Mouse (Mus musculus) spleen, adult 12 weeks (tissue): ENCODE results near the gene Cd151.

Experiments
- DNase-seq: peaks from one replicate; pipeline ENCODE4 v3.0.0; 2022; ENCODE audit warnings: low spot score

Gene Cd151

DNA sequence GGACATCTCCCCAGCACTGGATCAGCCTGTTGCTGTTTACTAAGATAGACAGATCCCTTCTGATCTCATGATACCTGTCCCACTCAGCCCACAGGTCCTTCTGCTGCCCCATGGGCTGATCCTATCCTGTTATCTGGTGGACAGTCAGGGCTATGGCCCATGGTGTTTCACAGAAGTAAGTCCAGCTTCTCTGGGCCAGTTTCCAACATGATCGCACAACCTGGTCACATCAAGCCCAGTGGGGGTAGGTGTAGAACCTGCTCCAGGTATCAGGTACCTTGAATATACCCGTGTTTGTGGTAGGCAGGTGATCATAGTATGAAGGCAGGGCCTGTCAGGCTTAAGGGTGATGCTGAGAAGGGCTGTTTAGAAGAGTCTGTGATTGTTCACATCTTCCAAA is 28.2 kb downstream of the Cd151 start:
- DNase-seq: no peak

GRCm38 (mm10) chr7:141495940-141496339 is 28.7 kb downstream of the Cd151 start:
- no peak for DNase-seq

GRCm38 (mm10) chr7:141497600-141497999 is 30.4 kb downstream of the Cd151 start:
- DNase-seq: no peak

- no peak for DNase-seq
Observed at GRCm38 (mm10) chr7:141501820-141502555, 34.8 kb downstream of the Cd151 start.

GRCm38 (mm10) chr7:141502556-141502905 is 35.3 kb downstream of the Cd151 start:
- DNase-seq: no peak

DNA sequence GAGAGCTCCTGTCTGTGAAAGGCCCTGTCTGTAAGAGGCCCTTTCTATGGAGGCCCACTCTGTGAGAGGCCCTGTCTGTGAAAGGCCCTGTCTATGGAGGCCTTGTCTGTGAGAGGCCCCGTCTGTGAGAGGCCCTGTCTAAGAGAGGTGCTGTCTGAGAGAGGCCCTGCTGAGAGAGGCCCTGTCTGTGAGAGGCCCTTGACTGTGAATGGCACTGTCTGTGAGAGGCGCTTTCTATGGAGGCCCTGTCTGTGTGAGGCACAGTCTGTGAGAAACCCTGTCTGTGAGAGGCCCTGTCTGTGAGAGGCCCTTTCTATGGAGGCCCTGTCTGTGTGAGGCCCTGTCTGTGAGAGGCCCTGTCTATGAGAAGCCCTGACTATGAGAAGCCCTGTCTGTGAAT is 39.1 kb downstream of the Cd151 start:
- DNase-seq: no peak

- DNase-seq: no peak
Observed at GRCm38 (mm10) chr7:141508160-141508559, 41.0 kb downstream of the Cd151 start.

DNA sequence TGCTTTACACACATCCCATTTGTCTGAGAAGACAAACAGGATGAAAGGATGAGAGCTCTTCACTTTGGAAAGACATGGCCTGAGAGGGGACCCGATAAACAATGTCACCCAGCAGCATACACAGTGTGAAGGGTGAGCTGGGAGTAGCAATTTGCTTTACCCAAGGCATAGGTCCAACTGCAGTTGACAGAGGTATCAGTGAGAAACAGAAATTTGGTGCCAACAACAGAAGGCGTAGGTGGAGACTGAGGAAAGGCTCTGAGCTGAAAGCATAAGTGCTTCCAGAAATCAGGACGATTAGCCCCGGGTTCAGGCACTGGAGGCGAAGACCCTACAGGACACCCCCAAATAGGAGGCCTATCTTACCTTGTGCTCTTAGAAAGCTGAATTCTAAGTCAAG is 43.0 kb downstream of the Cd151 start:
- no peak for DNase-seq

DNA sequence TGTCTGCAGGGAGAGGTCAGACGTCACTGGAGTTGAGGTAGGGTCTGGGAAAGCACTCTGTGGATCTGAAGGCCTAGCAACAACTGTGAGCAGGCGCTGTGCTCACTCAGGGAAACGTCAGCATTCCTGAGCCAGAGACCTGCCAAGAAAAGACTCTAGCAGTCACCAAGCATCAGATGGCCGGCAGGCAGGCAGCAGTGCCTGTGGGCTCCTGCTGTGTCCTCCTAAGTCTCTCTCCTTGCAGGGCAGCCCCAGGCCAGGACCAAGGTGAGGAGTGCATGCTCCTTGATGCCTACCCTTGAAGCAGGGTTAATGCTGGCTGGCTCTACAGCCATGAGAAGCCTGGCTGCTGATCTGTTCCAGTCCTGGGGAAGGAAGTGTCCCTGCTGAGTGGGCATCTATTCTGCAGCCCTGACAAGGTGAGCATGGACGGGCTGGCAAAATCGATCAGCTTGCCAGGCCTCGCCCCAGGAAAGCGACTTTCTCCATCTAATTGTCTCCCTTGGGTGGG is 43.5 kb downstream of the Cd151 start:
- no peak for DNase-seq

GRCm38 (mm10) chr7:141517638-141518037 is 50.4 kb downstream of the Cd151 start:
- DNase-seq: no peak

DNA sequence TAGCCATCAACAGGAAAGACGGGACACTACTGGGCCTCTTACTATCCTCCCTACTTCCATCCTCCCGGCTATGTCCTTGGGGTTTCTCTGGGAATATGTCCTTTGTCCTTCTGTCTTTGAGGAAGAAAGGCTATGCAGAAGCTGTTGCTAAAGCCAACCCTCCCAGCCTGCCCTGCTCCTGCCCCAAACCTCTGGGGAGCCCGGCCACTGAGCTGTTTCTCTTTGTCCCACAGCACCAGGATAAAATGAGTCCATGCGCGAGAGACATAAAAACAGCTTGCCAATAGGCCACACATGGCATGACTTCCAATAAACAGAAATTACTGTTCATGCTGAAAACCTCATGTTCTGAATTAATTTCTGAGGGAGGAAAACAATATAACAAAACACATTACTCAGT is 51.1 kb downstream of the Cd151 start:
- no peak for DNase-seq

DNA sequence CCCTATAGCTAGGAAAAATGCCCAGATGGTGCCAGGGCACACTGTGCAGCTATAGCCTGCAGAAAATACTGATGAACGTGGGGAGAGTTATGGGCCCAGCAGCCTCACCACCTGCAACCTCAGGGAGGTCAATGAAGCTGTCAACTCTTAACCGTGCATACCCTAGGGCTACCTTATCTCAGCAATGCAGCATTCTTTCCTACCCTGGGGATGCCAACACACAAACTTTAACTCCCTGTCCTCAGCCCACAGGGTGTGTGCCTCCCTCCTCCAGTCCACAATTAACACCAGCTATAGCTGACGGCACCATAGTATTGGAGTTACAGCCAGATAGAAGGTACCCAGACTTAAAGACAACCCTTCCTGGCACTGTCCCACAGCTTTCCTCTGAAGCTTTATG is 51.7 kb downstream of the Cd151 start:
- DNase-seq: no peak

DNA sequence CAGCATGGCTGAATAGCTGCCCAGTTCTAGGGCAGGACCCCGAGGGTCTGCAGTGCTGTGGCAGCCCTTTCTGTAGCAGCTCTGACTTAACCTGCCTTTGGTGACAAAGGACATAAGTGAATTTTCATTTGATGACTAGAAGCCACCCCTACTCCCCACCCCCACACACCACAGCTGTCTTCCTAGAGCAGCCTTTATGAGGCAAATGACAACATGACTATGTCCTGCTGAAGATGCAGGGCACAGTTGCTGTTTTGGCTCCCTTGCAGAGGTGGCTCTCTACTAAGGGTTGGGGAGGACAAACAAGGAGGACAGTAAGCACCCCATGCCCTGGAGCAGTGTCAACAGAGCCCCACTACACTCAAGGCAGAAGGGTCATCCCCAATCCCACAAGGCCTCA is 52.6 kb downstream of the Cd151 start:
- no peak for DNase-seq
